Mouse (Mus musculus) ES-Bruce4 (cell line): ENCODE measurements around the gene Gm13287.

ENCODE experiments used
- CTCF ChIP-seq: IDR thresholded peaks from one replicate; pipeline ENCODE4 v1.8.1; 2011; ENCODE audit warnings: low read depth, low read length
- EP300 ChIP-seq: IDR thresholded peaks from 2 replicates; pipeline ENCODE4 v1.6.1; 2011; ENCODE audit warnings: low read depth, low read length; ENCODE audit not compliant: insufficient read depth
- POLR2A ChIP-seq: IDR thresholded peaks from one replicate; pipeline ENCODE4 v1.8.1; 2011; ENCODE audit warnings: low read length; ENCODE audit not compliant: insufficient read depth

DNA sequence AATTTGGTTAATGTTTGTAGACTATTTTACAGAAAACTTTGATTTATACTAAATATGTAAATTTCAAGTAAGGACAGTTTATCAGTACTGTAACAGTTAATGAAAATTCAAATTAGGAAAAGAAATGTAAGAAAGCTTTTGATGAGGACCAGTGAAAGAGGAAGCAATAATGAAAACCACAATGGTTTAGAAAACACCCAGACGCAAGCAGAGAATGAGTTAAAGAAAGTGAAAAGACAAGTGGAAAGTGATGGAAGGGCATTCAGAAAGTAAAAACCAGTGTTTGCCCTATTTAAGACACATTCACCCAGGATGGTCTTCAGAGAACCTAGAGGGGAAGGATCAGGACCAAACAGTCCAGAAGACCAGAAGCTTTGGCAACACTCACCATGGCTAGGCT lies 46.6 kb downstream of the Gm13287 start, which contains the start of gene Ifna1:
- TF ChIP-seq CTCF (no peak), EP300 (no peak), POLR2A (no peak)
